Mouse (Mus musculus): ENCODE data around the gene Tmem168. TPM values are rescaled to one million over a fixed set of nuclear protein-coding genes. Genes with fewer than 3 reads are reported as not detected.

Gene Tmem168
- polyA plus RNA-seq (2017; shearing (Covaris generic)) = 63.0 TPM

GRCm38 (mm10) chr6:13607621-13608493, at the start of gene Tmem168:
TSS of gene Tmem168 (minus strand) at chr6:13608100.

Other genes with a start within 250 kb of the Tmem168 start
- 29.7 TPM for gene Bmt2, start 69.9 kb upstream of the Tmem168 start, polyA plus RNA-seq (2017; shearing (Covaris generic))
- gene Gpr85, start 231.8 kb upstream of the Tmem168 start, polyA plus RNA-seq (2017; shearing (Covaris generic)) = not detected